Mouse (Mus musculus): ENCODE results near the gene Gm9844.

- TF ChIP-seq EP300 (IDR thresholded peaks at IDR 0.05; ENCODE audit: low read depth): no peak
- no peak for TF ChIP-seq CTCF (IDR thresholded peaks at IDR 0.05; ENCODE audit: low read depth)
These were observed 9.3 kb upstream of the Gm9844 start for GRCm38 (mm10) chr7:24852557-24853232.

Measured in heart, postnatal 0 days (tissue).